Mouse (Mus musculus) hematopoietic stem cell, adult 5-6 weeks (primary cell): ENCODE results near the gene Coro2b. TPM values are rescaled to one million over a fixed set of nuclear protein-coding genes. Genes with fewer than 3 reads are reported as not detected.

ENCODE experiments used
- ATAC-seq, 2 experiments: fragments of 125-278 bp in 1 of 2; replicated peaks in 1 of 2; 2 replicates each; pipeline ENCODE4 v1.8.0; 2016 to 2017; ENCODE audit warnings: inconsistent platforms in 2 of 2, mild to moderate bottlenecking in 2 of 2, moderate number of reproducible peaks in 2 of 2, low read depth in 1 of 2, moderate TSS enrichment in 1 of 2; ENCODE audit not compliant: low FRiP score in 2 of 2, poor library complexity in 2 of 2, severe bottlenecking in 2 of 2, insufficient read depth in 1 of 2, low TSS enrichment in 1 of 2
- total RNA-seq: library from RNA; stranded (forward); fragments of 172-1452, 232-1000 nt; gene quantifications from 2 replicates; pipeline ENCODE4 v1.2.3, GENCODE M21; 2017

Gene Coro2b
- total RNA-seq, 1 experiment from 2014 or later, result 2.1 TPM

- no peak for ATAC-seq
Measured at GRCm38 (mm10) chr9:62522211-62522610, 14.6 kb downstream of the Coro2b start.

- ATAC-seq, result no peak
Measured at GRCm38 (mm10) chr9:62521541-62521940, 15.3 kb downstream of the Coro2b start.

GRCm38 (mm10) chr9:62520933-62521332 is 15.9 kb downstream of the Coro2b start:
- ATAC-seq, result no peak

- peak; percentile 37 to 43; a peak in 1 of 4 replicates for ATAC-seq
Measured at GRCm38 (mm10) chr9:62519787-62520503, 16.9 kb downstream of the Coro2b start.

GRCm38 (mm10) chr9:62519334-62519733 is 17.5 kb downstream of the Coro2b start:
- no peak for ATAC-seq

GRCm38 (mm10) chr9:62518572-62518971 is 18.3 kb downstream of the Coro2b start:
- no peak for ATAC-seq

- no peak for ATAC-seq
Measured at GRCm38 (mm10) chr9:62517112-62517957, 19.5 kb downstream of the Coro2b start.

- no peak for ATAC-seq
Measured at GRCm38 (mm10) chr9:62515138-62515537, 21.7 kb downstream of the Coro2b start.

GRCm38 (mm10) chr9:62513492-62514133 is 23.2 kb downstream of the Coro2b start:
- ATAC-seq, result no peak

GRCm38 (mm10) chr9:62510530-62510936 is 26.3 kb downstream of the Coro2b start:
- peak; percentile 56 to 58; a peak in 2 of 4 replicates for ATAC-seq

GRCm38 (mm10) chr9:62509617-62510016 is 27.2 kb downstream of the Coro2b start:
- peak; percentile 27 to 74; a peak in 2 of 4 replicates for ATAC-seq

- ATAC-seq, result no peak
Measured at GRCm38 (mm10) chr9:62508740-62509524, 27.9 kb downstream of the Coro2b start.

- ATAC-seq, result no peak
Measured at GRCm38 (mm10) chr9:62506467-62507067, 30.3 kb downstream of the Coro2b start.

GRCm38 (mm10) chr9:62504129-62504528 is 32.7 kb downstream of the Coro2b start:
- no peak for ATAC-seq

GRCm38 (mm10) chr9:62502361-62502760 is 34.5 kb downstream of the Coro2b start:
- no peak for ATAC-seq

- no peak for ATAC-seq
Measured at GRCm38 (mm10) chr9:62501566-62501965, 35.3 kb downstream of the Coro2b start.

- no peak for ATAC-seq
Measured at GRCm38 (mm10) chr9:62500007-62500406, 36.8 kb downstream of the Coro2b start.
